ENCODE assay signal across 20 mouse cellular contexts in genomic region chr4:88020421-88020820, GRCm38 (mm10). TPM values are rescaled to one million over a fixed set of nuclear protein-coding genes. Genes with fewer than 3 reads are reported as not detected.
DNase-seq lines count a peak whose midpoint lies in the region; ATAC-seq lines count a peak whose summit lies in the region.
"Had no signal": no experiment of that assay in that cellular context is flagged by ENCODE, and none has a peak within 500 bp of the region (broad histone marks: within the 10 kb centered on the region; RNA-seq: fewer than 3 reads in every experiment).

No protein-coding gene starts in this region.

- H3K27ac ChIP-seq in forebrain, embryonic 16.5 days (ENCODE audit: low read length), result no peak overlapping the region
- H3K27ac ChIP-seq in forebrain, embryonic 10.5 days, result no peak overlapping the region
- H3K27ac ChIP-seq: embryonic facial prominence, embryonic 15.5 days; forebrain, embryonic 15.5 days; hindbrain, embryonic 12.5 days; hindbrain, postnatal 0 days had no signal

- H3K9me3 ChIP-seq in forebrain, embryonic 16.5 days (ENCODE audit: control insufficient read depth, low read length), result no peaks in the 10 kb centered on the region
- no peaks in the 10 kb centered on the region for H3K9me3 ChIP-seq in forebrain, embryonic 10.5 days
- H3K9me3 ChIP-seq: embryonic facial prominence, embryonic 15.5 days; forebrain, embryonic 15.5 days; heart, embryonic 12.5 days; hindbrain, embryonic 12.5 days had no signal

- no peaks in the 10 kb centered on the region for H3K27me3 ChIP-seq in forebrain, embryonic 16.5 days (replicated peaks; ENCODE audit: control insufficient read depth, insufficient read depth, low read length)
- no peaks in the 10 kb centered on the region for H3K27me3 ChIP-seq in forebrain, embryonic 10.5 days (ENCODE audit: poor library complexity, severe bottlenecking)
- H3K27me3 ChIP-seq: embryonic facial prominence, embryonic 15.5 days; forebrain, embryonic 15.5 days; heart, embryonic 12.5 days; hindbrain, embryonic 12.5 days had no signal

- H3K4me2 ChIP-seq in forebrain, embryonic 16.5 days (ENCODE audit: low read length), result no peak overlapping the region
- H3K4me2 ChIP-seq: embryonic facial prominence, embryonic 15.5 days; forebrain, embryonic 15.5 days; heart, embryonic 12.5 days; hindbrain, embryonic 12.5 days had no signal

- peaks cover 24% of the 10 kb centered on the region for H3K4me1 ChIP-seq in forebrain, embryonic 16.5 days (replicated peaks; ENCODE audit: control insufficient read depth, insufficient read depth, low read length)
- peaks cover 52% of the 10 kb centered on the region for H3K4me1 ChIP-seq in forebrain, embryonic 10.5 days

- intact Hi-C loops in heart, postnatal 14 days (cut with DNase I), result no loop called here

- WGBS in forebrain, embryonic 16.5 days, result 65% methylated on average over 5 of the region's 5 CpGs
- 70% methylated on average over 5 of the region's 5 CpGs for WGBS in forebrain, embryonic 10.5 days

- H3K36me3 ChIP-seq in forebrain, embryonic 16.5 days (ENCODE audit: control insufficient read depth, insufficient read depth), result peaks cover 2% of the 10 kb centered on the region; the same call in 1 of the 2 replicates
- H3K36me3 ChIP-seq in forebrain, embryonic 10.5 days (replicated peaks), result peaks cover 46% of the 10 kb centered on the region
- H3K36me3 ChIP-seq: embryonic facial prominence, embryonic 15.5 days had no signal

- H3K4me3 ChIP-seq in forebrain, embryonic 16.5 days (replicated peaks; ENCODE audit: low read length), result no peak overlapping the region
- H3K4me3 ChIP-seq in forebrain, embryonic 10.5 days, result no peak overlapping the region
- H3K4me3 ChIP-seq: embryonic facial prominence, embryonic 15.5 days; erythroblast, embryonic 14.5 days; forebrain, embryonic 15.5 days; heart, embryonic 12.5 days; hindbrain, embryonic 12.5 days had no signal

- DNase-seq in forebrain, embryonic 10.5 days (ENCODE audit: extremely low spot score, low spot score), result no peak
- DNase-seq in spleen, postnatal 36 days (ENCODE audit: low spot score in 2 of 2), result peak; percentile 27 to 36
- DNase-seq in spleen, postnatal 10 days (ENCODE audit: low spot score in 2 of 2), result no peak
- no peak for DNase-seq in heart, postnatal 14 days
- no peak for DNase-seq in yolk sac, embryonic 10.5 days (ENCODE audit: low spot score)
- DNase-seq: adrenal gland, postnatal 25 days; cerebellum, adult 18-20 months; cerebellum, adult 9-11 months; cerebellum, postnatal 36 days; gastrocnemius, postnatal 14 days; heart, postnatal 36 days had no signal

- peak; percentile 19; the same call in 1 of the 2 replicates for ATAC-seq in forebrain, embryonic 16.5 days
- ATAC-seq in neutrophil, adult 5-6 weeks (ENCODE audit: extremely low read depth, insufficient number of reproducible peaks, low FRiP score, poor library complexity, severe bottlenecking), result 0 out of 2 replicates have a peak, but pooled peaks have one; percentile 16
- ATAC-seq: activated CD4-positive, CD25-positive, alpha-beta regulatory T cell, adult 4 months; forebrain, embryonic 15.5 days; hindbrain, postnatal 0 days had no signal

- H3K9ac ChIP-seq in forebrain, embryonic 16.5 days (replicated peaks; ENCODE audit: low read depth, low read length), result no peak overlapping the region
- H3K9ac ChIP-seq: embryonic facial prominence, embryonic 15.5 days; forebrain, embryonic 15.5 days; heart, embryonic 12.5 days; hindbrain, embryonic 12.5 days had no signal

RNA-seq across cellular contexts. Expression of gene Mllt3, which starts 12.7 kb away (rescaled TPM):
- polyA plus RNA-seq in forebrain, embryonic 16.5 days (2015; fragmentation: Nextera tagmentation; extraction: Ambion mirVana), result 130 and 147 TPM in 2 replicates
- 51.8 and 55.6 TPM in 2 replicates for polyA plus RNA-seq in forebrain, embryonic 10.5 days (2016; fragmentation: Nextera tagmentation; extraction: Ambion mirVana)
- total RNA-seq in neutrophil, adult 5-6 weeks (2017), result 14.6 and 16.1 TPM in 2 replicates
- 10 to 100 TPM; 11.1 to 12.4 TPM for total RNA-seq in heart, postnatal 14 days (2021)

Comparison
In these comparisons a context has a peak if more than half of its experiments do, and no peak if none do; other contexts are left out.
1. DNase-seq: peak in spleen, postnatal 36 days (2 of 2); none in forebrain, embryonic 10.5 days (single experiment), spleen, postnatal 10 days (0 of 2), heart, postnatal 14 days (0 of 2) and yolk sac, embryonic 10.5 days (single experiment).